Mouse (Mus musculus) megakaryocyte, embryonic 14.5 days (primary cell): ENCODE data around the gene Spdye4b.

ENCODE experiments used
- FLI1 ChIP-seq: IDR thresholded peaks from 2 replicates; pipeline ENCODE4 v1.6.1; 2012; ENCODE audit warnings: low read length, inconsistent platforms, mixed read lengths
- GATA1 ChIP-seq: IDR thresholded peaks from 3 replicates; pipeline ENCODE4 v1.6.1; 2012; ENCODE audit warnings: mixed read lengths, low read length, inconsistent platforms, borderline replicate concordance

GRCm38 (mm10) chr5:143220996-143221395 lies 40.2 kb downstream of the Spdye4b start:
- TF ChIP-seq FLI1 (no peak), GATA1 (no peak)
